Mouse (Mus musculus) heart, embryonic 10.5 days (tissue): Measurements from ENCODE around the gene Lekr1. TPM values are rescaled to one million over a fixed set of nuclear protein-coding genes. Genes with fewer than 3 reads are reported as not detected.
"Not testable (repeated sequence)": the region's sequence is repeated elsewhere in the genome, so short reads cannot be mapped to it uniquely, and the experiment has no call there.

Experiments
- DNase-seq: peaks from one replicate; pipeline ENCODE4 v3.0.0-alpha.2; 2017; ENCODE audit warnings: low spot score
- H3K27ac ChIP-seq: fragments of 300-500 bp; sonication (generic); 2 replicates; pipeline ENCODE4 v1.5.1; 2016; ENCODE audit warnings: mild to moderate bottlenecking
- H3K27me3 ChIP-seq: fragments of 300-500 bp; sonication (generic); 2 replicates; pipeline ENCODE4 v1.6.1; 2016; ENCODE audit warnings: mild to moderate bottlenecking; ENCODE audit not compliant: poor library complexity, insufficient read depth, severe bottlenecking
- H3K36me3 ChIP-seq: fragments of 300-500 bp; sonication (generic); 2 replicates; pipeline ENCODE4 v1.6.1; 2016; ENCODE audit warnings: mild to moderate bottlenecking, moderate library complexity
- H3K4me1 ChIP-seq: fragments of 300-500 bp; sonication (generic); 2 replicates; pipeline ENCODE4 v1.6.1; 2016; ENCODE audit warnings: mild to moderate bottlenecking
- H3K4me3 ChIP-seq: fragments of 300-500 bp; sonication (generic); 2 replicates; pipeline ENCODE4 v1.5.1; 2016; ENCODE audit warnings: mild to moderate bottlenecking, moderate library complexity
- H3K9me3 ChIP-seq: fragments of 300-500 bp; sonication (generic); 2 replicates; pipeline ENCODE4 v1.6.1; 2016; ENCODE audit warnings: mild to moderate bottlenecking, moderate library complexity
- WGBS: fragments of 180-500 bp; shearing (Covaris S2); methylation state at CpG from one replicate; pipeline ENCODE4 v1.1.7; 2016; 5-methylcytosine and 5-hydroxymethylcytosine counted together
- polyA plus RNA-seq: library from polyadenylated mRNA; unstranded; fragments of >200 nt; fragmentation: Nextera tagmentation; extraction: Ambion mirVana; gene quantifications from 2 replicates; pipeline ENCODE4 v1.2.1, GENCODE M21; 2016

Lekr1 gene
- polyA plus RNA-seq, 1 experiment from 2014 or later: 5.3 TPM

DNA sequence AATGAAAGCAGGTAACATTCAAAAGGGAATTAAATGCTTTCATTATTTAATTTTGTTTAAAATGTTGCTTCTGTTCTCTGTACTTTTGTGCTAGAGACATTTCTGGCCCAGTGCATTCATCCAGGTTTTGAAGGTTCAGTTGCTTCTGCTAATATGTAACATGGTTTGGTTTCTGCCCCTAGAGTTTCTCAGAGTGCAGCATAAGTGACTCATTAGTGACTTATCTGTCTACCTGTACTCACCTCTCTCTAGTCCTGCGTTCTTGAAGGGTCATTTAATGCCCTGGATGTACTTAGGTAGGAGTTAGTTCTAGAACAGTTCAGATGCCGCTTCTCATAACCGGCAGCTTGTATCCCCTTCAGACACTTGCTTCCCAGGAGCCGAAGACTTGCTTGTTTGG is 56.9 kb downstream of the Lekr1 start:
- Histone ChIP-seq H3K9me3 (no peaks in the 10 kb centered on the region), H3K4me1 (no peaks in the 10 kb centered on the region), H3K36me3 (no peaks in the 10 kb centered on the region), H3K27me3 (no peaks in the 10 kb centered on the region), H3K4me3 (no peak overlapping the region), H3K27ac (no peak overlapping the region)
- whole genome bisulfite sequencing: 76% methylated on average over 4 of the region's 4 CpGs
- DNase-seq: no peak

DNA sequence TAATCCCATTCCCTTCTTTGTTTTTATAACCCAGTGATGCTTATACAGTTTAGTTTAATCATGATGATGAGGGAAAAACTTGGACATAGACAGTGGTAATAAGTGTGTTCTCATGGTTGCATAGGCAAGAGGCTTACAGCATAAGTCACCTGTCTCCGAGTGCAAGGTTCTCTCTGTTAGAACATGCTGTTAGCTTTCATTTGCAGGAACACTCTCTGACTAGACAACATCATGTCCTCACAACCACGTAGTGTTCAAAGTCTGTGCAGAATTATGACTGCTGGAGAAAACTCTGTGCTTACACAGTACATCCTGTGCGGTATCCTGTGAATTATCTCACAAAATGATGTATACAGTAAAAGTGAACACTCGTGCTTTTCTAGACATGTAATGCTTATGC is 57.6 kb downstream of the Lekr1 start:
- WGBS: 83% methylated on average over 4 of the region's 4 CpGs

DNA sequence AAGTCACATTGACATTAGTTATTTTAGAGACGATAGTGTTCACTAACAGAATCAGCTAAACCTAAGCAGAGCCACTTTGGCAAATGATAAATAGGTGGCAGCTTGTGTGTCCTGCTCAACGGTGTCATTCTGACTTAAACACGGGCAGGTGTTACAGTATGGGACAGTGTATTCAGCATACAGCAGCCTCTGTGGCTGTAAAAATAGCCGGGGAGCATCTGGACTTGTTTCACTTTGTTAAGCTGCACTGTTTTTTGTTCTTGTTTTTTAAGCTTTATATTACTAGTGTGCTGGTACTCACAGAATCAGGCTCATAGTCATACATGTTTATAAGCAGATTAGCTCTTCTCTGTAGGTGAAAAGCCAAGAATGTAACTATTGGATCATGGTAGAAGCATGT is 71.8 kb downstream of the Lekr1 start:
- H3K27ac ChIP-seq: no peak overlapping the region
- DNase-seq: no peak
- H3K9me3 ChIP-seq: no peaks in the 10 kb centered on the region
- no peaks in the 10 kb centered on the region for H3K36me3 ChIP-seq
- 72% methylated on average over 4 of the region's 4 CpGs for WGBS
- H3K4me3 ChIP-seq: no peak overlapping the region
- no peaks in the 10 kb centered on the region for H3K4me1 ChIP-seq
- H3K27me3 ChIP-seq: no peaks in the 10 kb centered on the region

More for the DNA sequence above, 57.6 kb downstream of the Lekr1 start:
- no peaks in the 10 kb centered on the region for H3K4me1 ChIP-seq
- H3K27ac ChIP-seq: no peak overlapping the region
- H3K36me3 ChIP-seq: no peaks in the 10 kb centered on the region
- H3K27me3 ChIP-seq: no peaks in the 10 kb centered on the region
- DNase-seq: no peak
- H3K4me3 ChIP-seq: no peak overlapping the region
- no peaks in the 10 kb centered on the region for H3K9me3 ChIP-seq

DNA sequence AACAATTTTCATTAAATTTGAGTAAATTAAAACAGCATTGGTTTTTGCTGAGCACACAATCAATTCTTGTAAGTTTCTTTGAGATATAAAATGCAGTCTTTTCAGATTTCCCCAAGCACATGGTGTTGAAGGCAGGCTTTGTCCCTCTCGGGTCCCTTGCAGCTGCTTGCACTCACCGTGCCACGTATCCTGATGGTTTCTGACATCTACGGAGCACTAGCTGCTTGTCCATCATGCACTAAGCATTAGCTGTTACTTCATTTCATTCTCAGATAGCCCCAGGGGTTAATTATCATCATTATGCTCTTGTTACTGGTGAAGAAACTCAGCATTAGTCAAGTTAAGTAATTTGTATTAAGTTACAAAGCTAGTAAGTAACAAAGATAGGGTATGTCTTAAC is 78.9 kb downstream of the Lekr1 start:
- no peak overlapping the region for H3K27ac ChIP-seq
- H3K4me1 ChIP-seq: no peaks in the 10 kb centered on the region
- no peak overlapping the region for H3K4me3 ChIP-seq
- no peaks in the 10 kb centered on the region for H3K36me3 ChIP-seq
- H3K9me3 ChIP-seq: no peaks in the 10 kb centered on the region
- no peaks in the 10 kb centered on the region for H3K27me3 ChIP-seq
- DNase-seq: no peak
- WGBS: 43% methylated on average over 4 of the region's 4 CpGs

DNA sequence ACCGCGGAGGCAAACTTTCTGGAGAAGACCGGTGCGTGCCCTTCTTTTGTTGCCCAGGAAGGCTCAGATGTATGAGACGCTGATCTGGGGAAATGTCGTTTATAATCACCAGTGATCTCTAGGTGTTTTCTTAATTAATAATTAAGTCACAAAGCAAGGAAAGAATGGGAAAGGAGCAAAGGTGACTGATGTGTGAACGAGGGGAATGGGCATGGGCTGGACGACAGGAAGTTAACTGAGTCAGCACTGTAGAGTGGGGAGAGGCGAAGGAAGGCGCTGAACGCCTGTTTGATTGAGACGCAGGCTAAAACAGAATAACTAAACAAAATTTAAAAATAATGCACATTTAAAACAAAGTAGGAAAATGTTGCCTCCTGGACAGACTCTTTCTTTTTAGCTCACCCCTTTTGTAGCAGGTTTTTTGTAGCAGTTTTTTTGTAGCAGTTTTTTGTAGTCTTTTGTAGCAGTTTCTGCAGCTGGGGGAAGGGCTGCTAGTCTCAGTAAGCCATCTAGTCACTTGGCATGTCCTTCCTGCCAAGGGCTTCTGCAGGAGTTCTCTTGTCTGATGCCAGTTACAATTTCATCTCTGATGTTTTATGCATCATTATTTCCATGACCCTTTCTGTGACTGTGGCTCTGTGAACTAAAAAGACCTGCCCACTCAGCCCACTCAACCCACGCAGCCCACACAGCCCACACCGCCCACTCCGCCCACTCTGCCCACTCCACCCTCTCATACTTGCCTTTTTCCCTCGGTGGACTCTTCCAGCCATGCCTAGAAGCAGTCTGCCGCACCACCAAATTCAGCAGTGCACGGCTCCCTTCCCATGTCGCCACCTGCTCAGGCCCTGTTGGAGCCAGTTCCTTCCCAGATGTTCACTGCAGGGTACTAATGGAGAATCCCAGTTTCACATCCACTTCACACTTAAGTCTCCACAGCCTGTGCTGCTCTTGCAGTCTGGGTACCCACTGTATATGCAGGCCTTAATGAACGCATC is 98.8 kb downstream of the Lekr1 start:
- H3K4me1 ChIP-seq: peaks cover 6% of the 10 kb centered on the region; the same call in 1 of the 2 replicates
- no peak for DNase-seq
- WGBS: 73% methylated on average over 20 of the region's 20 CpGs
- no peak overlapping the region for H3K27ac ChIP-seq
- no peak overlapping the region for H3K4me3 ChIP-seq
- no peaks in the 10 kb centered on the region for H3K36me3 ChIP-seq
- H3K27me3 ChIP-seq: no peaks in the 10 kb centered on the region
- H3K9me3 ChIP-seq: no peaks in the 10 kb centered on the region

DNA sequence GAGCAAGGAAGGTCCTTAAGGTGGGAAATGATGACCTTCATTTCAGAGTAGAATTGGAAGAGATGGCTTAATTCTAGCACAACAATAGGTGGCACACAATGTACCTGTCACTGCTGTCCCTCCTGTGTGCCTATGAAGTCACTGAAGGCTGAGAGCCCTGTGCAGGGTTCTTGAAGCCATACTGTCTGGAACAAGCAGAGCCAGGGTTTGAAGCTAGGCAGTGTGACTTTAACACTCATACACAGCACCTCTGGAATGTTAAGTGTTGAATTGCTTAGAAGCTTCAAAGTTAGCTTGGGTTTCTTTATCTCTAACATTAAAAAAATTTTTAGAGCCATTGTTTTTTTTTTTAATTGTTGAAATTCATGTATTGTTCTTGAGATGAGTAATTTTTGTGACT is 100.4 kb downstream of the Lekr1 start:
- H3K27ac ChIP-seq: no peak overlapping the region
- no peaks in the 10 kb centered on the region for H3K9me3 ChIP-seq

DNA sequence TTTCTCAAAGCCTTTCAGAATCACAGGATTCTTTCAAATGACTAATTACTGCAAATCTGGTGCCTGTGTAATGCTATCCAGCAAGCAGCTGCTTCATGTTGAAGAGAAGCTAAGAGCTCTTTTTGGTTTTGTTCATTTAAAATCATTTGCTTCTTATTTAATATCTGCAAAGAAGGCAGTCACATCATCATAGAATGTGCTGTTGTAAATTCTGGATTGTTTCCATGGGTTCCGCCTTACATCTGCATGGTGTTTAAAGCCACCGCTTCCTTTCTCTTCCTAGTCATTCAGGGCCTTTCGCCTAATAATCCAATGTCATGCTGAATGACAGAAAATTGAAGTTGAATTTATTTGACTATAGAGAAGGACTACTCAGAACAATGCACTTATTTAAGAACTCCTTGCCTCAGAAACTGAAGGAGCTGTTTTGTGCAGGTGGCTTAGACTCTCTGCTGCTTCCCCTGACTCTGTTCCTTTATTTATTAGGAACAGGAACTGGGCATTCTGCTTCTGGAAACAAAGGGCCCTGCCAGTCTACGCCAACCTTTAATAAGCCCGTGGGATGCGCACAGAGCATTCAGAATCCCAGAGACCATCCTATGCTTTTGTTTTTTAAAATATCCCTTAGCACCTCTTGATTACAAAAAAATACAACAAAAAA is 101.3 kb downstream of the Lekr1 start:
- H3K27ac ChIP-seq: no peak overlapping the region
- no peak overlapping the region for H3K4me3 ChIP-seq
- H3K36me3 ChIP-seq: no peaks in the 10 kb centered on the region
- H3K9me3 ChIP-seq: no peaks in the 10 kb centered on the region
- H3K27me3 ChIP-seq: no peaks in the 10 kb centered on the region
- DNase-seq: no peak
- whole genome bisulfite sequencing: 91% methylated on average over 6 of the region's 6 CpGs
- peaks cover 6% of the 10 kb centered on the region; the same call in 1 of the 2 replicates for H3K4me1 ChIP-seq

More for the DNA sequence above, 100.4 kb downstream of the Lekr1 start:
- H3K36me3 ChIP-seq: no peaks in the 10 kb centered on the region
- no peaks in the 10 kb centered on the region for H3K27me3 ChIP-seq
- no peak overlapping the region for H3K4me3 ChIP-seq
- peaks cover 6% of the 10 kb centered on the region; the same call in 1 of the 2 replicates for H3K4me1 ChIP-seq
- DNase-seq: no peak

DNA sequence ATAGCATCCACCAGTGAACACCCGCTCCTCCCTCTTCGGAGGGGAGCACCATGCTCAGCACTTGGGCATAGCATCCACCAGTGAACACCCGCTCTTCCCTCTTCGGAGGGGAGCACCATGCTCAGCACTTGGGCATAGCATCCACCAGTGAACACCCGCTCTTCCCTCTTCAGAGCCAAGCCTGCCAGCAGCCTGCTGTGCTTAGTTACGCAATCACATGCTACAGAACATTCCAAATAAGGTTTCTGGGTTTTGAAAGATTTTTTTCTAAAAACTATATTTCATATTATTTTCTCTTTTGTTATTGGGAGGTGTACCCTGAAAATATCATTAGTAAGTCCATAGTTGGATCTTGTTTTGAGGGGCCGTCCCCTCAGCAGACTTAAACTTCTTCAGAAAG is 103.6 kb downstream of the Lekr1 start:
- WGBS: 93% methylated on average over 7 of the region's 7 CpGs
- not testable (repeated sequence) for H3K4me1 ChIP-seq, DNase-seq, H3K4me3 ChIP-seq, H3K27ac ChIP-seq, H3K9me3 ChIP-seq, H3K36me3 ChIP-seq, H3K27me3 ChIP-seq

DNA sequence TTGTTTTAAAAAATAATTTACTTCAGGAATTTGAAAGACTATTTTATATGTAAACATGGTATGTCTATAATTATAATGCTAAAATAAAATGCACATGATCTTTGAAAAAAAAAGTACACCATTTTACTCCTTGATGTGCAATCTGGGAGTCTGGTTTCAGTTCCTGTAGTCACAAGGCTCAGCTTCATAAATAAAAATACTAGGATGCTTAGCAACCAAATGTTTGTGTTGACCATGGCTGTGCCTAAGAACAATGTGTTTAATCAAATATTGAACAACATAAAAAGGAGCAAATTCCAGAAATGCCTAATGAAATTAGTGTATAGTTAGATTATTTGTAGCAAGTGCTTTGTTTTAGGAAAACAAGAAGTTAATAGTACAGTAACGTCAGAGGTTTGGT is 107.9 kb downstream of the Lekr1 start:
- Histone ChIP-seq H3K27ac (no peak overlapping the region), H3K36me3 (no peaks in the 10 kb centered on the region), H3K4me1 (no peaks in the 10 kb centered on the region), H3K4me3 (no peak overlapping the region), H3K9me3 (no peaks in the 10 kb centered on the region), H3K27me3 (no peaks in the 10 kb centered on the region)
- WGBS: 85% methylated on average over 1 of the region's 1 CpGs
- no peak for DNase-seq

DNA sequence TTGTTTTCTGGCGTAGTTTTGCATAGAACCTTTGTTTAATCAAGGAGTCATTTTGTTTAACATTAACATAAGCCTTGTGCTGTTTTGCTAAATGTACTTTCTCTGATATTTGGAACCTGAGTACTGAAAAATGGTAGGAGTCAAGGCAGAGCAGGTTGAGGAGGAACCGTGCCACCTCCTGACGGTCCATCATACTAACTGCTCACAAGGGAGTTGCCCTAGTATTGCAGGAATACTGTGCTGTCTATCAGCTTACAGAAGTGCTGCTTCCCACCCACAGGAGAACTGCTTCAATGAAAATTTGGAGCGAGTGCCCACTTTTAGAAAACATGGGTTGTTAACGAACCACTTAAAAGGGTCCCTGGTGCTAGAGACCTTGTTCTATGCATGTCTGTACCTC is 109.1 kb downstream of the Lekr1 start:
- Histone ChIP-seq H3K9me3 (no peaks in the 10 kb centered on the region), H3K4me1 (no peaks in the 10 kb centered on the region), H3K27me3 (no peaks in the 10 kb centered on the region), H3K4me3 (no peak overlapping the region), H3K36me3 (no peaks in the 10 kb centered on the region), H3K27ac (no peak overlapping the region)
- no peak for DNase-seq
- 77% methylated on average over 5 of the region's 5 CpGs for WGBS

DNA sequence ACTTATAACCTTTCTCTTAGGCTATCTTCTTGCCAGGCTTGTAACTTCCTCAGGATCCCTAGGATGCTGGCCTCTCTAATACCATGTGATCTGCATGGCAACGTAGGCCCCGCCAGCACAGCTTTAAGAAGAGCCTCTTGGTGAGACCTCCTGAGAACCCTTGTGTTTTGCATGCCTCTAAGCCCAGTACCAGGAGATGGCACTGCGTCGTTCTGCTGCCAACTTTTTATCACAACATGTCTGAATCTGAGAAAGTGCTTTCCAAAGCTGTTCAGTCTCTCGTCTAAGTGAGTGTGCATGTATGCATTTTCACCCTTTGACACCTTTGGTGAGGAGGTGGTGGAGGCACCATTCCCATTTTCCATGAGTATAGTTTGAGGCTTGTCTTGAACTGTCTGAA is 116.2 kb downstream of the Lekr1 start:
- 0 out of 2 replicates have a peak, but pooled peaks cover 10% of the 10 kb centered on the region for H3K4me1 ChIP-seq
- H3K27ac ChIP-seq: no peak overlapping the region
- 57% methylated on average over 5 of the region's 5 CpGs for WGBS
- H3K27me3 ChIP-seq: no peaks in the 10 kb centered on the region
- H3K36me3 ChIP-seq: no peaks in the 10 kb centered on the region
- H3K9me3 ChIP-seq: no peaks in the 10 kb centered on the region
- no peak overlapping the region for H3K4me3 ChIP-seq
- DNase-seq: no peak

DNA sequence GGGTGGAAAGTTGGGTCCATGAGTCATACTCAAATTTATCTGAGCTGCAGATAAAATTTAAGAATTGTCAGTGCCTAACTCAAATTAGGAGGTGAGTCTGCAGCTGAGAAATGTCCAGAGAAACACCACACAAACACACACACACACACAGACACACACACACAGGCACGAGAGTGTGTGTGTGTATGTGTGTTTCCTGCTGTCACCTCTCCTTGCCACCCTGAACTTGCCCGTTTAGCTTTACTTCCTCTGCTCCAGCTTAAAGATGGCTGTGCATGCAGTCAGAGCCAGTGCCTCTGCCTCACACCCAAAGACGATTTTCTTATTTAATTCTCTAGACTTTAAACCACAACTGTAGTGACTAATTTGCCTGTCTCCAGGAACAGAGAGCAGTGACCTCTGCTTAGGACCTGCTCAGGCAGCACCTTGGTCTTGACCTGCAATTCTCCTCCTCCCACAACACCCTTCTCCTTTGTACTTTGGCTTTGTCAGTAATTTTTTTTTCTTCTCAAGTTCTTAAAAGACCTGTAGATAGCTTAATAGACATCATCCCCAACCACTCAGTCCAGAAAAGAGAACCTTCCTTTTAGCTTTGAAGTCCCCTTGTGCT is 124.2 kb downstream of the Lekr1 start:
- Histone ChIP-seq H3K27me3 (no peaks in the 10 kb centered on the region), H3K9me3 (no peaks in the 10 kb centered on the region), H3K4me3 (no peak overlapping the region), H3K27ac (no peak overlapping the region), H3K36me3 (no peaks in the 10 kb centered on the region), H3K4me1 (no peaks in the 10 kb centered on the region)
- DNase-seq: no peak
- 46% methylated on average over 3 of the region's 3 CpGs for WGBS

DNA sequence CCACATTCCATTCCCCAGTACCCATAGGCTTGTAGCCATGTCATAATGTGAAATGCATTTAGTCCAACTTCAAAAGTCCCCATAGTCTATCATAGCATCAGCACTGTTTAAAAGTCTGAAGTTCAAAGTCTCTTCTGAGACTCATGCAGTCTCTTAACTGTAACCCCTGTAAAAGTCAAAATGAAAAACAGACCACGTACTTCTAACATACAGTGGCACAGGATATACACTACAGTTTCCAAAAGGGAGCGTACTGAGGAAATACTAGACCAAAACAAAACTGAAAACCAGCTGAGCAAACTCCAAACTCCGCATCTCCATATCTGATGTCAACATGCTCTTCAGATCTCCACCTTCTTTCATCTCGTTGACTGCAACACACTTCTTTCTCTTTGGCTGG is 127.5 kb downstream of the Lekr1 start:
- Histone ChIP-seq H3K36me3 (no peaks in the 10 kb centered on the region), H3K4me3 (no peak overlapping the region), H3K4me1 (no peaks in the 10 kb centered on the region), H3K9me3 (no peaks in the 10 kb centered on the region), H3K27ac (no peak overlapping the region), H3K27me3 (no peaks in the 10 kb centered on the region)
- DNase-seq: no peak
- 83% methylated on average over 4 of the region's 4 CpGs for WGBS
